Mouse (Mus musculus): ENCODE data around the gene Gcnt4. TPM values are rescaled to one million over a fixed set of nuclear protein-coding genes. Genes with fewer than 3 reads are reported as not detected.

The Gcnt4 gene
- total and polyA plus RNA-seq, 2 experiments from 2014 or later = 0.16 to 0.76 TPM

DNA sequence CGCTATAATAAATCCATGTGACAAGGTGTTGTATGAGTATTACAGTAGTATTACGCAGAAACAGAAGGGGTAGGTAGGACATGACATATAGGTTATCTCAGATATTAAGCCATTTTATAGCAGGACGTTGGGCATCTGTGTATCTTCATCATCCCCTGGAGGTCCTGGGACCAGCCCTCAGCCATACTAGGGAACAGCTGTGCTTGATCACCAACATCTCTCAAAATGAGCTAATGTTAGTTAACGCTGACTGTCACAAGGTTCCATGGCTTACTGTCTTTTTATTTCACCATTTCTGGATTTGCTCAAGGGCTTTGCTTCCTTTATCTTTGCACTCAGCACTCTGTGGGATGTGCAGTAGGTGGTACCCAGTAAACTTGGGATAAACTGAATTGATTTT is 21.3 kb downstream of the Gcnt4 start:
- Histone ChIP-seq H3K4me1 (ENCODE audit: insufficient read depth) (no peaks in the 10 kb centered on the region), H3K27me3 (ENCODE audit: insufficient read depth, low read length) (no peaks in the 10 kb centered on the region), H3K9me3 (ENCODE audit: low read length) (no peaks in the 10 kb centered on the region), H3K36me3 (ENCODE audit: insufficient read depth) (no peaks in the 10 kb centered on the region), H3K4me3 (ENCODE audit: low read depth, low read length) (no peak overlapping the region), H3K4me2 (ENCODE audit: low read depth) (no peak overlapping the region), H3K9ac (no peak overlapping the region), H3K27ac (ENCODE audit: low read depth, low read length) (no peak overlapping the region)
- TF ChIP-seq CTCF (IDR thresholded peaks at IDR 0.05; ENCODE audit: low read depth) = no peak
- ATAC-seq = no peak
- WGBS = 95% methylated on average over 4 of the region's 4 CpGs
- no peak for DNase-seq

- TF ChIP-seq CTCF (IDR thresholded peaks at IDR 0.05; ENCODE audit: low read depth) = no peak
- WGBS = 70% methylated on average over 7 of the region's 7 CpGs
- no peak for DNase-seq
Observed at GRCm38 (mm10) chr13:96947722-96948121, 23.2 kb downstream of the Gcnt4 start.

GRCm38 (mm10) chr13:96951880-96952279 is 27.4 kb downstream of the Gcnt4 start:
- Histone ChIP-seq H3K4me3 (ENCODE audit: low read depth, low read length) (no peak overlapping the region), H3K9me3 (ENCODE audit: low read length) (no peaks in the 10 kb centered on the region), H3K27me3 (ENCODE audit: insufficient read depth, low read length) (no peaks in the 10 kb centered on the region), H3K4me2 (ENCODE audit: low read depth) (no peak overlapping the region), H3K36me3 (ENCODE audit: insufficient read depth) (no peaks in the 10 kb centered on the region), H3K27ac (ENCODE audit: low read depth, low read length) (0 out of 2 replicates have a peak overlapping the region, but pooled peaks have one; percentile 36), H3K9ac (no peak overlapping the region), H3K4me1 (ENCODE audit: insufficient read depth) (no peaks in the 10 kb centered on the region)
- ATAC-seq = peak; percentile 86
- peak; percentile 76 for DNase-seq
- WGBS = 35% methylated on average over 2 of the region's 2 CpGs
- TF ChIP-seq CTCF (IDR thresholded peaks at IDR 0.05; ENCODE audit: low read depth) = no peak

More at GRCm38 (mm10) chr13:96947722-96948121, 23.2 kb downstream of the Gcnt4 start:
- ATAC-seq = no peak
- Histone ChIP-seq H3K9ac (no peak overlapping the region), H3K9me3 (ENCODE audit: low read length) (no peaks in the 10 kb centered on the region), H3K4me2 (ENCODE audit: low read depth) (no peak overlapping the region), H3K36me3 (ENCODE audit: insufficient read depth) (no peaks in the 10 kb centered on the region), H3K27ac (ENCODE audit: low read depth, low read length) (no peak overlapping the region), H3K4me1 (ENCODE audit: insufficient read depth) (no peaks in the 10 kb centered on the region), H3K4me3 (ENCODE audit: low read depth, low read length) (no peak overlapping the region), H3K27me3 (ENCODE audit: insufficient read depth, low read length) (no peaks in the 10 kb centered on the region)

GRCm38 (mm10) chr13:96956466-96956865 is 32.0 kb downstream of the Gcnt4 start:
- no peak for ATAC-seq
- TF ChIP-seq CTCF (IDR thresholded peaks at IDR 0.05; ENCODE audit: low read depth) = no peak
- Histone ChIP-seq H3K9me3 (ENCODE audit: low read length) (no peaks in the 10 kb centered on the region), H3K4me1 (ENCODE audit: insufficient read depth) (no peaks in the 10 kb centered on the region), H3K9ac (no peak overlapping the region), H3K36me3 (ENCODE audit: insufficient read depth) (no peaks in the 10 kb centered on the region), H3K27ac (ENCODE audit: low read depth, low read length) (no peak overlapping the region), H3K27me3 (ENCODE audit: insufficient read depth, low read length) (no peaks in the 10 kb centered on the region), H3K4me2 (ENCODE audit: low read depth) (no peak overlapping the region), H3K4me3 (ENCODE audit: low read depth, low read length) (no peak overlapping the region)
- DNase-seq = no peak
- 95% methylated on average over 6 of the region's 6 CpGs for WGBS

DNA sequence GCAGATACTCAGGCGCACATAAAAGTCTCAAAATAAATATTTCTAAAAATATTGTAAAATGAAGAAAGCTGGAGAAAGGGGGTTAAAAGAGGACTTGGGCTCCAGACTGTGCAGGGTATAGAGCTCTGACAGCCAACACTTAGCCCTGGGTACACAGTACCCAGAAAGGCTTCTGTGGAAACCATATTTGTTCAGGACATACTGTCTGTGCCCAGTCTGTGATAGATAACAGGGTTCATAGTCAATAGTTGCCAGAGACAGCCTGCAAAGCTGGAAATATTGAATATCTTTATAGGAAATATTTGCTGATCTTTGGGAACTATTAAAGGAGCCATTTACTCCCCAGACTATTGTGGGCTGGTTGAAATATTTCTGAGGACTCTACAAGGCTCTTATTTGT is 35.5 kb downstream of the Gcnt4 start:
- no peak for TF ChIP-seq CTCF (IDR thresholded peaks at IDR 0.05; ENCODE audit: low read depth)
- DNase-seq (no peak), ATAC-seq (no peak)
- no peaks in the 10 kb centered on the region for H3K36me3 ChIP-seq (ENCODE audit: insufficient read depth)
- WGBS = 90% methylated on average over 1 of the region's 1 CpGs
- no peak overlapping the region for H3K9ac ChIP-seq
- no peak overlapping the region for H3K27ac ChIP-seq (ENCODE audit: low read depth, low read length)
- no peak overlapping the region for H3K4me3 ChIP-seq (ENCODE audit: low read depth, low read length)
- H3K9me3 ChIP-seq (ENCODE audit: low read length) = no peaks in the 10 kb centered on the region
- no peaks in the 10 kb centered on the region for H3K27me3 ChIP-seq (ENCODE audit: insufficient read depth, low read length)
- H3K4me2 ChIP-seq (ENCODE audit: low read depth) = no peak overlapping the region
- H3K4me1 ChIP-seq (ENCODE audit: insufficient read depth) = no peaks in the 10 kb centered on the region

DNA sequence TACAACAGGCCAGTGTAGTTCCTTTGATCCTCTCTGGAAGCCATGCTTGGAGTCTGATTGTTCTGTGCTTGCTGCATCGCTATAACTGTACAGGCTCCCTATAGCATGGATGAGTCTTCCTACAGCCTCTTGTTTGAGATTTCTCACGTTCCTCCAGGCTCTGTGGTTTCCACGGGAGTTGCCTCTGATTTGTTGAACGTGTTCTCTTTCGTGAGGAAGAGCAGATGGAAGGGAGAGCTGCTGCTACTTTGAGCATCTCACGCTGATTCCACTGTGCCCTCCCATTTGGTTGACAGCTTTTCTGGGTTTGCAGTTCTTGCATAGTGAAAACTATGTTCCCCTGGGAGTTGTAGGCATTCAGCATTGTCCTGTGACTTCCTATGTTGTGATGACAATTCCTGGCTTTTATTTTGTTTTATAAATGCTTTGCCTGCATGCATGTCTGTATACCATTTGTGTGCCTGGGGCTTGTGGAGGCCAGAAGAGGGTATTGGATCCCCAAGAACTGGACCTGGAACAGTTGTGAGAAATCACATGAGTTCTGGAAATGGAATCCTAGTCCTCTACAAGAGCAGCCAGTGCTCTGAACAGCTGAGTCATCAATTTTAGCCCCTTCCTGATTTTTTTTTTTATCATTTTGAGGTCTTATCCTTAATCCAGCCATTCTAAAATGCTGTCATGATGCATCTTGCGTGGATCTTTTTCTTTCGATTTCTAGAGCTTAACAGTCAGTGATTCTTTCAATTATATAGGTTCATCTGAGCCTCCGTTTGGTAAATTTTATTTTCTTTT is 37.1 kb downstream of the Gcnt4 start:
- H3K27me3 ChIP-seq (ENCODE audit: insufficient read depth, low read length) = no peaks in the 10 kb centered on the region
- 74% methylated on average over 9 of the region's 9 CpGs for WGBS
- no peak overlapping the region for H3K4me3 ChIP-seq (ENCODE audit: low read depth, low read length)
- no peaks in the 10 kb centered on the region for H3K36me3 ChIP-seq (ENCODE audit: insufficient read depth)
- H3K4me2 ChIP-seq (ENCODE audit: low read depth) = no peak overlapping the region
- no peaks in the 10 kb centered on the region for H3K4me1 ChIP-seq (ENCODE audit: insufficient read depth)
- H3K9ac ChIP-seq = no peak overlapping the region
- TF ChIP-seq CTCF (IDR thresholded peaks at IDR 0.05; ENCODE audit: low read depth) = no peak
- peak overlapping the region; percentile 45; the same call in 1 of the 2 replicates for H3K27ac ChIP-seq (ENCODE audit: low read depth, low read length)
- ATAC-seq (peak; percentile 81), DNase-seq (peak; percentile 54)
- H3K9me3 ChIP-seq (ENCODE audit: low read length) = no peaks in the 10 kb centered on the region

DNA sequence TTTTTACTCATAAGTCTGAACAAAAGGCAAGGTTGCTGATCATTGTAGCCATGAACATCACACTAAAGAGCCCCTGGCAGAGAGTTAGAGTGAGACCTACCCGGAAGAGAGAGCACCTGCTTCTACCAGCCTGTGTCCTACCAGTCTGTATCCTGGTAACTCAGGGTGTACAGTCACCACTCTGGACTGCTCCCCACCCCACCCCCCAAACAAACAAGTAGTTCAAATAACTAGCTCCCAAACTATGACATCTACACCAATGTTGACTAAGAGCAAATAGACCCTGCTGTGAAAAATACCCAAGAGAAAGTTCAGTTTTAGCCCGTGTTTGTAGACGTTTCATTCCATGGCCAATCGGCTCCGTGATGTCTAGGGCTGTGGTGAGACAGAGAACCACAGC is 38.3 kb downstream of the Gcnt4 start:
- H3K27ac ChIP-seq (ENCODE audit: low read depth, low read length) = no peak overlapping the region
- no peak for DNase-seq
- whole genome bisulfite sequencing = 95% methylated on average over 5 of the region's 5 CpGs
- H3K27me3 ChIP-seq (ENCODE audit: insufficient read depth, low read length) = no peaks in the 10 kb centered on the region
- no peaks in the 10 kb centered on the region for H3K9me3 ChIP-seq (ENCODE audit: low read length)
- no peak overlapping the region for H3K4me3 ChIP-seq (ENCODE audit: low read depth, low read length)
- no peaks in the 10 kb centered on the region for H3K36me3 ChIP-seq (ENCODE audit: insufficient read depth)
- H3K4me2 ChIP-seq (ENCODE audit: low read depth) = no peak overlapping the region
- no peak for TF ChIP-seq CTCF (IDR thresholded peaks at IDR 0.05; ENCODE audit: low read depth)
- no peak for ATAC-seq
- no peaks in the 10 kb centered on the region for H3K4me1 ChIP-seq (ENCODE audit: insufficient read depth)
- no peak overlapping the region for H3K9ac ChIP-seq
